Mouse (Mus musculus) C2C12 (cell line): ENCODE measurements around the gene Sox12.

ENCODE experiments used
- CEBPB ChIP-seq: IDR thresholded peaks from one replicate; pipeline ENCODE4 v1.6.1; 2011; ENCODE audit warnings: low read depth, mild to moderate bottlenecking, control low read depth, moderate library complexity
- CTCF ChIP-seq: IDR thresholded peaks from one replicate; pipeline ENCODE4 v1.5.1; 2011; ENCODE audit not compliant: control insufficient read depth, insufficient read depth, insufficient read length
- MYOG ChIP-seq: IDR thresholded peaks from one replicate; pipeline ENCODE4 v1.6.1; 2011; ENCODE audit not compliant: control insufficient read depth, insufficient read length; ENCODE audit errors: extremely low read depth
- USF1 ChIP-seq: IDR thresholded peaks from one replicate; pipeline ENCODE4 v1.6.1; 2011; ENCODE audit warnings: low read depth, mild to moderate bottlenecking, control low read depth, moderate library complexity

DNA sequence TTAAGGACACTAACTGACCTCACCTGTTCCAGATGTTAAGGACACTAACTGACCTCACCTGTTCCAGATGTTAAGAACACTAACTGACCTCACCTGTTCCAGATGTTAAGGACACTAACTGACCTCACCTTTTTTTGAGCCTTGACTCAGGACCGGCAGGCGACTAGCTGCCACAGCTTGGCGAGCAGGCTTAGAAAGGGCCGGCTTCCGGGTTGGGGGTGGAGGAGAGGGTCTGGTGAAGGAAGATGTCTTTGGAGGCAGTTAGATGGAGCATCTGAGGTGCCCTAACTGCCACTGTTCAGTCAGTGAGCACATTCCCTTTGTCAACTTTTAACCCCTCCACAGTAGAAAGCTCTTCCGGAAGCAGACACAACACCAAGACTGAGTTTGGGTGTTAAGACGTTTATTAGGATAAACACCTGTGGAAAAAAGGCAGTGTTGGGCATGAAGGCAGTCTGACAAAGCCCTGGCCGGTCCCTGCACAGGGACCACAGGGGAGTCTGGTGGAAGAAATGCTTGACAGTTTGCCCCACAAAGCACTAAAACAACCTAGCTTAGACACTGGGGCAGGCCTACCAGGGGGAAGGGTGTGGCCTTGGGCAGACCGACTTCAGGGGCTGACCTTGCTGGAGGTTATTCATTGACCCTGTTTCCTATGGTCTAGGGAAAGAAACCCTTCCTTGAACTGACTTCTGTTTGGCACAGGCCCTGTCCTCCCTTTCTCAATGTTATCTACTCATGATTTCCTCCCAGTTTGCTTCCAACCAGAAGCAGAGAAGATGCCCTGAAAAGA is 4.4 kb downstream of the Sox12 start:
- TF ChIP-seq CTCF = no peak
- TF ChIP-seq USF1 = no peak
- TF ChIP-seq MYOG = no peak
- no peak for TF ChIP-seq CEBPB
